Mouse (Mus musculus) MEL (cell line): ENCODE measurements around the gene Dlgap1. TPM values are rescaled to one million over a fixed set of nuclear protein-coding genes. Genes with fewer than 3 reads are reported as not detected.

Experiments used
- DNase-seq: peaks from one replicate; pipeline ENCODE4 v3.0.0; 2011; ENCODE audit warnings: low read depth, low spot score
- H3K27ac ChIP-seq: 2 replicates; pipeline ENCODE4 v1.5.1; 2012; ENCODE audit warnings: low read depth, mild to moderate bottlenecking, control low read depth, low read length, moderate library complexity; ENCODE audit not compliant: control insufficient read depth
- H3K27me3 ChIP-seq, 2 experiments: fragments of 150-350 bp in 1 of 2; sonication (generic) in 1 of 2; 2 replicates each; pipeline ENCODE4 v1.6.1; 2012; ENCODE audit warnings: low read length in 2 of 2, mild to moderate bottlenecking in 2 of 2, improper control_type of control experiment in 1 of 2, moderate library complexity in 1 of 2; ENCODE audit not compliant: insufficient read depth in 2 of 2, control insufficient read depth in 1 of 2
- H3K36me3 ChIP-seq, 2 experiments: 2 replicates each; pipeline ENCODE4 v1.6.1; 2012 to 2014; ENCODE audit warnings: low read length in 2 of 2, improper control_type of control experiment in 1 of 2, inconsistent platforms in 1 of 2, mild to moderate bottlenecking in 1 of 2; ENCODE audit not compliant: insufficient read depth in 2 of 2, control insufficient read depth in 1 of 2
- H3K4me1 ChIP-seq, 2 experiments: fragments of 150-350 bp in 1 of 2; sonication (generic) in 1 of 2; 2 replicates each; pipeline ENCODE4 v1.6.1; 2012; ENCODE audit warnings: low read length in 2 of 2, improper control_type of control experiment in 1 of 2, mild to moderate bottlenecking in 1 of 2; ENCODE audit not compliant: insufficient read depth in 2 of 2, control insufficient read depth in 1 of 2
- H3K4me3 ChIP-seq, 2 experiments: fragments of 150-350 bp in 1 of 2; sonication (generic) in 1 of 2; 2 replicates each; pipeline ENCODE4 v1.5.1; 2012; ENCODE audit warnings: low read depth in 2 of 2, low read length in 2 of 2, mild to moderate bottlenecking in 2 of 2, moderate library complexity in 2 of 2, control low read depth in 1 of 2, improper control_type of control experiment in 1 of 2; ENCODE audit not compliant: control insufficient read depth in 1 of 2, insufficient read depth in 1 of 2
- H3K79me2 ChIP-seq: 2 replicates; pipeline ENCODE4 v1.6.1; 2012; ENCODE audit warnings: mild to moderate bottlenecking, low read length, moderate library complexity; ENCODE audit not compliant: control insufficient read depth, poor library complexity, insufficient read depth
- H3K9ac ChIP-seq: 2 replicates; pipeline ENCODE4 v1.6.1; 2012; ENCODE audit warnings: low read depth, mild to moderate bottlenecking, control low read depth, low read length, moderate library complexity; ENCODE audit not compliant: control insufficient read depth, poor library complexity, severe bottlenecking
- H3K9me3 ChIP-seq: fragments of 150-350 bp; sonication (generic); replicated peaks from 2 replicates; pipeline ENCODE4 v1.6.1; 2012; ENCODE audit warnings: mild to moderate bottlenecking, low read length, improper control_type of control experiment, moderate library complexity; ENCODE audit not compliant: insufficient read depth
- BHLHE40 ChIP-seq: IDR thresholded peaks from 2 replicates; pipeline ENCODE4 v1.6.1; 2012; ENCODE audit warnings: low read depth, mild to moderate bottlenecking, inconsistent platforms, low read length, improper control_type of control experiment, borderline replicate concordance
- CHD1 ChIP-seq: IDR thresholded peaks from 2 replicates; pipeline ENCODE4 v1.6.1; 2012; ENCODE audit warnings: low read depth, mild to moderate bottlenecking, inconsistent platforms, low read length, improper control_type of control experiment
- CHD2 ChIP-seq: IDR thresholded peaks from 2 replicates; pipeline ENCODE4 v1.6.1; 2011; ENCODE audit warnings: low read length, improper control_type of control experiment
- CTCF ChIP-seq, 3 experiments: IDR thresholded peaks in 2 of 3; conservative IDR thresholded peaks in 1 of 3; 2 replicates each; pipeline ENCODE4 v1.5.1; 2011 to 2012; ENCODE audit warnings: low read length in 3 of 3, low read depth in 2 of 3, mild to moderate bottlenecking in 2 of 3, improper control_type of control experiment in 1 of 3, inconsistent platforms in 1 of 3, mixed read lengths in 1 of 3, moderate library complexity in 1 of 3; ENCODE audit not compliant: control insufficient read depth in 1 of 3, insufficient read depth in 1 of 3, poor library complexity in 1 of 3, severe bottlenecking in 1 of 3
- ELF1 ChIP-seq: IDR thresholded peaks from 2 replicates; pipeline ENCODE4 v1.6.1; 2014; ENCODE audit warnings: low read depth, mild to moderate bottlenecking, inconsistent platforms, low read length, improper control_type of control experiment, moderate library complexity
- EP300 ChIP-seq, 2 experiments: IDR thresholded peaks; 2 replicates each; pipeline ENCODE4 v1.6.1; 2011; ENCODE audit warnings: improper control_type of control experiment in 2 of 2, low read length in 2 of 2, low read depth in 1 of 2, mild to moderate bottlenecking in 1 of 2
- ETS1 ChIP-seq: IDR thresholded peaks from 2 replicates; pipeline ENCODE4 v1.6.1; 2012; ENCODE audit warnings: low read depth, mild to moderate bottlenecking, inconsistent platforms, low read length, improper control_type of control experiment, moderate library complexity
- GABPA ChIP-seq: IDR thresholded peaks from 2 replicates; pipeline ENCODE4 v1.6.1; 2012; ENCODE audit warnings: low read depth, mild to moderate bottlenecking, inconsistent platforms, low read length, improper control_type of control experiment, moderate library complexity
- GATA1 ChIP-seq: IDR thresholded peaks from 2 replicates; pipeline ENCODE4 v1.6.1; 2011; ENCODE audit warnings: low read depth, low read length, improper control_type of control experiment
- KAT2A ChIP-seq: conservative IDR thresholded peaks from 2 replicates; pipeline ENCODE4 v1.6.1; 2012; ENCODE audit warnings: low read depth, low read length, improper control_type of control experiment, inconsistent platforms
- MAFK ChIP-seq: IDR thresholded peaks from 2 replicates; pipeline ENCODE4 v1.6.1; 2011; ENCODE audit warnings: low read depth, mild to moderate bottlenecking, low read length, improper control_type of control experiment, borderline replicate concordance
- MAX ChIP-seq: IDR thresholded peaks from 2 replicates; pipeline ENCODE4 v1.6.1; 2011; ENCODE audit warnings: low read length, improper control_type of control experiment
- MAZ ChIP-seq: IDR thresholded peaks from 2 replicates; pipeline ENCODE4 v1.6.1; 2012; ENCODE audit warnings: low read depth, mild to moderate bottlenecking, inconsistent platforms, low read length, improper control_type of control experiment
- MEF2A ChIP-seq: IDR thresholded peaks from 2 replicates; pipeline ENCODE4 v1.6.1; 2014; ENCODE audit warnings: low read depth, mild to moderate bottlenecking, inconsistent platforms, low read length, improper control_type of control experiment; ENCODE audit not compliant: poor library complexity, insufficient replicate concordance, severe bottlenecking; ENCODE audit errors: extremely low read depth
- MYB ChIP-seq: IDR thresholded peaks from 2 replicates; pipeline ENCODE4 v1.6.1; 2011; ENCODE audit warnings: mild to moderate bottlenecking, low read depth, low read length, improper control_type of control experiment
- MYC ChIP-seq: IDR thresholded peaks from 2 replicates; pipeline ENCODE4 v1.6.1; 2011; ENCODE audit warnings: low read depth, mild to moderate bottlenecking, low read length, improper control_type of control experiment, moderate library complexity
- NELFE ChIP-seq: IDR thresholded peaks from 2 replicates; pipeline ENCODE4 v1.6.1; 2011; ENCODE audit warnings: low read depth, low read length, improper control_type of control experiment
- NRF1 ChIP-seq: IDR thresholded peaks from 2 replicates; pipeline ENCODE4 v1.6.1; 2014; ENCODE audit warnings: low read depth, mild to moderate bottlenecking, inconsistent platforms, low read length, improper control_type of control experiment, moderate library complexity; ENCODE audit not compliant: poor library complexity, insufficient read depth, severe bottlenecking
- POLR2A ChIP-seq, 2 experiments: IDR thresholded peaks; 2 replicates each; pipeline ENCODE4 v1.6.1; 2011 to 2012; ENCODE audit warnings: low read length in 2 of 2, mild to moderate bottlenecking in 2 of 2, control low read depth in 1 of 2, improper control_type of control experiment in 1 of 2, low read depth in 1 of 2, moderate library complexity in 1 of 2; ENCODE audit not compliant: control insufficient read depth in 1 of 2, insufficient read depth in 1 of 2, poor library complexity in 1 of 2
- POLR2AphosphoS2 ChIP-seq: IDR thresholded peaks from 2 replicates; pipeline ENCODE4 v1.6.1; 2011; ENCODE audit warnings: low read length, improper control_type of control experiment
- POLR2AphosphoS5 ChIP-seq: IDR thresholded peaks from 2 replicates; pipeline ENCODE4 v1.6.1; 2012; ENCODE audit warnings: low read depth, borderline replicate concordance, mild to moderate bottlenecking, inconsistent platforms, low read length, moderate library complexity, mixed read lengths
- RAD21 ChIP-seq: IDR thresholded peaks from 2 replicates; pipeline ENCODE4 v1.6.1; 2011; ENCODE audit warnings: mild to moderate bottlenecking, low read depth, low read length, improper control_type of control experiment
- RCOR1 ChIP-seq: IDR thresholded peaks from 2 replicates; pipeline ENCODE4 v1.6.1; 2012; ENCODE audit warnings: low read depth, mild to moderate bottlenecking, inconsistent platforms, low read length, improper control_type of control experiment
- SIN3A ChIP-seq: IDR thresholded peaks from 2 replicates; pipeline ENCODE4 v1.6.1; 2012; ENCODE audit warnings: low read length, improper control_type of control experiment, inconsistent platforms
- SMC3 ChIP-seq: IDR thresholded peaks from 2 replicates; pipeline ENCODE4 v1.6.1; 2011; ENCODE audit warnings: low read depth, low read length, improper control_type of control experiment
- TAL1 ChIP-seq: IDR thresholded peaks from 2 replicates; pipeline ENCODE4 v1.6.1; 2012; ENCODE audit warnings: mild to moderate bottlenecking, inconsistent platforms, low read length, moderate library complexity, mixed read lengths
- TBP ChIP-seq: IDR thresholded peaks from 2 replicates; pipeline ENCODE4 v1.8.0; 2011; ENCODE audit warnings: low read depth, low read length, improper control_type of control experiment
- TCF12 ChIP-seq: IDR thresholded peaks from 2 replicates; pipeline ENCODE4 v1.6.1; 2014; ENCODE audit warnings: low read depth, mild to moderate bottlenecking, inconsistent platforms, low read length, improper control_type of control experiment, moderate library complexity
- UBTF ChIP-seq: IDR thresholded peaks from 2 replicates; pipeline ENCODE4 v1.6.1; 2012; ENCODE audit warnings: low read depth, mild to moderate bottlenecking, inconsistent platforms, low read length, improper control_type of control experiment, moderate library complexity, borderline replicate concordance; ENCODE audit not compliant: insufficient read depth
- USF1 ChIP-seq: IDR thresholded peaks from 2 replicates; pipeline ENCODE4 v1.6.1; 2014; ENCODE audit warnings: low read depth, mild to moderate bottlenecking, inconsistent platforms, low read length, improper control_type of control experiment, moderate library complexity
- USF2 ChIP-seq, 2 experiments: IDR thresholded peaks; 2 replicates each; pipeline ENCODE4 v1.6.1; 2011 to 2012; ENCODE audit warnings: improper control_type of control experiment in 2 of 2, low read length in 2 of 2, borderline replicate concordance in 1 of 2, inconsistent platforms in 1 of 2, low read depth in 1 of 2, mild to moderate bottlenecking in 1 of 2; ENCODE audit not compliant: insufficient read depth in 1 of 2
- ZKSCAN1 ChIP-seq: IDR thresholded peaks from 2 replicates; pipeline ENCODE4 v1.6.1; 2012; ENCODE audit warnings: low read depth, mild to moderate bottlenecking, inconsistent platforms, low read length, improper control_type of control experiment, moderate library complexity
- ZMIZ1 ChIP-seq: IDR thresholded peaks from 2 replicates; pipeline ENCODE4 v1.6.1; 2012; ENCODE audit warnings: low read depth, mild to moderate bottlenecking, inconsistent platforms, low read length, improper control_type of control experiment, moderate library complexity
- ZNF384 ChIP-seq: IDR thresholded peaks from 2 replicates; pipeline ENCODE4 v1.6.1; 2012; ENCODE audit warnings: low read depth, mild to moderate bottlenecking, inconsistent platforms, low read length, improper control_type of control experiment
- polyA plus RNA-seq, 2 experiments: library from polyadenylated mRNA; stranded (reverse) in 1 of 2; unstranded in 1 of 2; fragments of >175 nt in 1 of 2; fragments of >200 nt in 1 of 2; gene quantifications; 2 replicates each; pipeline versions ENCODE4 v1.2.1 to v1.2.4; 2012; ENCODE audit warnings: low replicate concordance in 2 of 2, low read depth in 1 of 2; ENCODE audit not compliant: insufficient read length in 2 of 2, insufficient read depth in 1 of 2, missing spikeins in 1 of 2
- total RNA-seq: library from RNA; depleted of rRNA; stranded (reverse); fragments of 300-350 nt; gene quantifications from 2 replicates; pipeline ENCODE4 v1.2.3, GENCODE M21; 2012

The Dlgap1 gene
- total and polyA plus RNA-seq, 3 experiments = 0.06 TPM; not detected in 2

DNA sequence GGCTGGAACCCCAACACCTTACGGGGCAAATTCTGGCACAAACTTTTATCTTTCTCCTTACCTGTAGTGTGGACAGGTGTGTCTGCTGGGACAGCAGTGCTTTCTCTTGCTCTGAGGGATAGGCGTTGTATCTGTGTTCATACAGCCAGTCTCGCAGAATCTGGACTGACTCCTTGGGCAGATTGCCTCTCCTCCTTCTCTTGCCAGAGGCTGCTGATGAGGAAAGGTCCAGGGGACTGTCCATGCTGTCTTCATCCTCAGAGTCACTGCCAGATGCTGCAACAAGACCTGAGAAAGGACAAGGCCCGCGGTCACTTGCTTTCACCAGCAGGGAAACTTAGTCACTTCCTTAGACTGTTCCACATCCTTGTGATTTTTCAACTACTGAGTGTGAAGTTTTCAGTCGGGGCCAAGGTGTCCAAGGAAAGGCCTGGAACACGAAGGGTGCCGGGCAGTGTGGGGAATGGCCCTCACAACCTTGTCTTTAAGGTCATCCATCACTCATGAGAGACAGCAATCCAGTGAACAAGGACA is 877.3 kb downstream of the Dlgap1 start:
- Histone ChIP-seq H3K27ac (no peak overlapping the region), H3K79me2 (peaks cover 41% of the 10 kb centered on the region)

GRCm38 (mm10) chr17:70847086-70847485 is 878.2 kb downstream of the Dlgap1 start:
- no peaks in the 10 kb centered on the region for H3K27me3 ChIP-seq
- H3K4me1 ChIP-seq = peaks cover 12 to 19% of the 10 kb centered on the region in 2 experiments; a peak in 3 of 4 replicates
- DNase-seq = peak; percentile 91
- H3K4me3 ChIP-seq = peak overlapping the region in 1 of 2 experiments; percentile 99; a peak in 2 of 4 replicates
- H3K27ac ChIP-seq = peak overlapping the region; percentile 37; the same call in 1 of the 2 replicates
- H3K79me2 ChIP-seq = peaks cover 46% of the 10 kb centered on the region
- H3K9me3 ChIP-seq = no peaks in the 10 kb centered on the region
- peak overlapping the region; percentile 47 for H3K9ac ChIP-seq
- H3K36me3 ChIP-seq = peaks cover 16 to 22% of the 10 kb centered on the region in 2 experiments
- TF ChIP-seq MAX (no peak), POLR2AphosphoS2 (no peak), ZKSCAN1 (no peak), RCOR1 (peak; percentile 51), SMC3 (peak; percentile 62), EP300 (IDR thresholded peaks at IDR 0.05; ENCODE audit: low read depth in 1 of 2, low read length in 2 of 2) (peak; percentile 28 to 81), SIN3A (peak; percentile 66), MYC (no peak; the same call in 1 of the 2 replicates), TAL1 (no peak), CHD1 (no peak), CTCF (IDR thresholded peaks at IDR 0.05 in 2 of 3, conservative IDR thresholded peaks at IDR 0.05 in 1 of 3; ENCODE audit: control insufficient read depth in 1 of 3, insufficient read depth in 1 of 3, low read depth in 2 of 3, low read length in 3 of 3, poor library complexity in 1 of 3, severe bottlenecking in 1 of 3) (peak; percentile 35 to 76 (median 45)), NELFE (no peak), NRF1 (no peak), ZNF384 (no peak), TBP (peak; percentile 59), RAD21 (peak; percentile 54), GABPA (no peak), MEF2A (no peak), TCF12 (no peak), BHLHE40 (no peak), ZMIZ1 (no peak), MYB (peak; percentile 87), MAZ (no peak), POLR2A (IDR thresholded peaks at IDR 0.05; ENCODE audit: control insufficient read depth in 1 of 2, insufficient read depth in 1 of 2, low read depth in 1 of 2, low read length in 2 of 2, poor library complexity in 1 of 2) (no peak), ETS1 (peak; percentile 65; the same call in 1 of the 2 replicates)

More for the DNA sequence above, 877.3 kb downstream of the Dlgap1 start:
- TF ChIP-seq ZKSCAN1 = no peak
- no peak for TF ChIP-seq CHD2
- TF ChIP-seq MAFK = no peak
- TF ChIP-seq UBTF = no peak
- TF ChIP-seq NELFE = no peak
- no peak for TF ChIP-seq KAT2A
- no peak for TF ChIP-seq USF1
- no peak for TF ChIP-seq USF2 (IDR thresholded peaks at IDR 0.05; ENCODE audit: borderline replicate concordance in 1 of 2, insufficient read depth in 1 of 2, low read depth in 1 of 2, low read length in 2 of 2)
- TF ChIP-seq POLR2AphosphoS5 = no peak
- no peak for TF ChIP-seq BHLHE40
- no peak for TF ChIP-seq ZNF384
- TF ChIP-seq TCF12 = no peak
- no peak for TF ChIP-seq NRF1
- TF ChIP-seq GATA1 = no peak
- no peak for TF ChIP-seq MYC
- TF ChIP-seq ELF1 = no peak
- no peak for TF ChIP-seq SIN3A
- Histone ChIP-seq H3K36me3 (peaks cover 16 to 22% of the 10 kb centered on the region in 2 experiments), H3K27me3 (no peaks in the 10 kb centered on the region), H3K4me1 (peaks cover 12 to 19% of the 10 kb centered on the region in 2 experiments; a peak in 3 of 4 replicates), H3K9ac (no peak overlapping the region), H3K9me3 (no peaks in the 10 kb centered on the region), H3K4me3 (no peak overlapping the region)
- DNase-seq = no peak
